Mouse (Mus musculus) common myeloid progenitor, adult 5-6 weeks (primary cell): ENCODE data around the gene Egf. TPM values are rescaled to one million over a fixed set of nuclear protein-coding genes. Genes with fewer than 3 reads are reported as not detected.

Experiments
- total RNA-seq: library from RNA; stranded (forward); fragments of 200-1000, 187-1606 nt; gene quantifications from 2 replicates; pipeline ENCODE4 v1.2.3, GENCODE M21; 2017

Egf gene
- total RNA-seq, 1 experiment from 2014 or later: 2.7 TPM

Other genes starting within 250 kb of the Egf start
- 19.4 and 21.3 TPM in 2 replicates for gene Elovl6, start 223.0 kb downstream of the Egf start, total RNA-seq
- gene Lrit3, start 48.7 kb upstream of the Egf start, total RNA-seq: not detected in 2 replicates
- 0.73 and 1.5 TPM in 2 replicates for gene Rrh, start 67.3 kb upstream of the Egf start, total RNA-seq
- 28.1 and 54.2 TPM in 2 replicates for gene Gar1, start 76.1 kb upstream of the Egf start, total RNA-seq
- gene Cfi, start 80.6 kb upstream of the Egf start, total RNA-seq: not detected in 2 replicates
- 40.3 and 48.0 TPM in 2 replicates for gene Pla2g12a, start 123.3 kb upstream of the Egf start, total RNA-seq
- gene Casp6, start 146.1 kb upstream of the Egf start, total RNA-seq: 12.3 and 19.0 TPM in 2 replicates
- gene Mcub, start 214.9 kb upstream of the Egf start, total RNA-seq: 0.78 and 2.8 TPM in 2 replicates